Mouse (Mus musculus): Measurements from ENCODE around the gene Aph1c. TPM values are rescaled to one million over a fixed set of nuclear protein-coding genes. Genes with fewer than 3 reads are reported as not detected.

Aph1c gene
- 1.5 and 2.1 TPM in 2 replicates for polyA plus RNA-seq (2015; fragmentation: Nextera tagmentation; extraction: Ambion mirVana)

GRCm38 (mm10) chr9:66834318-66835096 lies at the start of gene Aph1c:
Gene Aph1c, minus strand, starts transcription at chr9:66834726.

GRCm38 (mm10) chr9:66796739-66797138 lies 37.8 kb downstream of the Aph1c start, which contains the start of gene Gm10647:
Gene Gm10647, plus strand, starts transcription at chr9:66797039.

GRCm38 (mm10) chr9:66795464-66796324 lies 38.8 kb downstream of the Aph1c start, which contains the start of gene Aph1b:
Gene Aph1b, minus strand, starts transcription at chr9:66795490.

Other genes starting within 250 kb of the Aph1c start
- gene Usp3, start 241.6 kb downstream of the Aph1c start, polyA plus RNA-seq (2015; fragmentation: Nextera tagmentation; extraction: Ambion mirVana) = 14.0 and 15.0 TPM in 2 replicates
- 0.05 and 0.54 TPM in 2 replicates for gene Car12, start 121.0 kb downstream of the Aph1c start, polyA plus RNA-seq (2015; fragmentation: Nextera tagmentation; extraction: Ambion mirVana)
- gene Aph1b, start 39.2 kb downstream of the Aph1c start, polyA plus RNA-seq (2015; fragmentation: Nextera tagmentation; extraction: Ambion mirVana) = 2.5 and 2.9 TPM in 2 replicates
- gene Gm10647, start 37.7 kb downstream of the Aph1c start, polyA plus RNA-seq (2015; fragmentation: Nextera tagmentation; extraction: Ambion mirVana) = 0.09 and 0.24 TPM in 2 replicates
- 10.9 and 11.2 TPM in 2 replicates for gene Rab8b, start 85.0 kb upstream of the Aph1c start, polyA plus RNA-seq (2015; fragmentation: Nextera tagmentation; extraction: Ambion mirVana)
- 477 and 567 TPM in 2 replicates for gene Rps27l, start 111.4 kb upstream of the Aph1c start, polyA plus RNA-seq (2015; fragmentation: Nextera tagmentation; extraction: Ambion mirVana)
- gene Lactb, start 140.8 kb upstream of the Aph1c start, polyA plus RNA-seq (2015; fragmentation: Nextera tagmentation; extraction: Ambion mirVana) = 9.1 and 9.6 TPM in 2 replicates
- 12,607 and 12,654 TPM in 2 replicates for gene Tpm1, start 214.7 kb upstream of the Aph1c start, polyA plus RNA-seq (2015; fragmentation: Nextera tagmentation; extraction: Ambion mirVana)

All from skeletal muscle tissue, postnatal 0 days (tissue).